ENCODE assay signal across 21 mouse cellular contexts in genomic region chr17:12156661-12157060, GRCm38 (mm10). TPM values are rescaled to one million over a fixed set of nuclear protein-coding genes. Genes with fewer than 3 reads are reported as not detected.
DNase-seq lines count a peak whose midpoint lies in the region; ATAC-seq and TF ChIP-seq lines count a peak whose summit lies in the region.
"Had no signal": no experiment of that assay in that cellular context is flagged by ENCODE, and none has a peak within 500 bp of the region (broad histone marks: within the 10 kb centered on the region; RNA-seq: fewer than 3 reads in every experiment).

No protein-coding gene starts in this region.

- H3K9ac ChIP-seq in liver, embryonic 13.5 days = no peak overlapping the region
- no peak overlapping the region for H3K9ac ChIP-seq in liver, postnatal 0 days (replicated peaks)
- H3K9ac ChIP-seq: forebrain, embryonic 13.5 days; heart, embryonic 13.5 days; hindbrain, embryonic 12.5 days; hindbrain, embryonic 15.5 days had no signal

- no peaks in the 10 kb centered on the region for H3K9me3 ChIP-seq in liver, embryonic 13.5 days (replicated peaks)
- H3K9me3 ChIP-seq in liver, postnatal 0 days (ENCODE audit: low read length) = no peaks in the 10 kb centered on the region
- no peaks in the 10 kb centered on the region for H3K9me3 ChIP-seq in hindbrain, embryonic 10.5 days
- H3K9me3 ChIP-seq: forebrain, embryonic 10.5 days; forebrain, embryonic 13.5 days; G1E; heart, embryonic 13.5 days; hindbrain, embryonic 12.5 days; hindbrain, embryonic 15.5 days had no signal

- peaks cover 92% of the 10 kb centered on the region for H3K36me3 ChIP-seq in liver, embryonic 13.5 days
- peaks cover 17% of the 10 kb centered on the region for H3K36me3 ChIP-seq in liver, postnatal 0 days (replicated peaks; ENCODE audit: insufficient read depth, low read length)
- peaks cover 74% of the 10 kb centered on the region for H3K36me3 ChIP-seq in hindbrain, embryonic 10.5 days

- DNase-seq in gastrocnemius, adult 2 months = no peak
- no peak for DNase-seq in gastrocnemius, postnatal 25 days
- no peak for DNase-seq in liver, embryonic 13.5 days
- DNase-seq in liver, postnatal 0 days = no peak
- peak; percentile 45 for DNase-seq in ES-CJ7 (ENCODE audit: low read depth, low spot score)
- DNase-seq in R1 (ENCODE audit: low read depth, low spot score) = peak; percentile 81
- DNase-seq in embryo, embryonic 10.5 days (ENCODE audit: low spot score) = no peak
- DNase-seq in hindbrain, embryonic 10.5 days (ENCODE audit: low spot score) = no peak
- DNase-seq: adrenal gland, postnatal 10 days; cerebellum, adult 9-11 months; heart, adult 18-20 months; heart, postnatal 14 days; heart, postnatal 4 days had no signal

- TF ChIP-seq CTCF in gastrocnemius, adult 2 months (IDR thresholded peaks at IDR 0.05) = no peak
- no peak for TF ChIP-seq CTCF in liver, postnatal 0 days (IDR thresholded peaks at IDR 0.05; ENCODE audit: low read depth)

- no peak overlapping the region for H3K4me3 ChIP-seq in gastrocnemius, adult 2 months
- H3K4me3 ChIP-seq in liver, embryonic 13.5 days (replicated peaks) = no peak overlapping the region
- no peak overlapping the region for H3K4me3 ChIP-seq in liver, postnatal 0 days (ENCODE audit: low read depth, low read length)
- no peak overlapping the region for H3K4me3 ChIP-seq in hindbrain, embryonic 10.5 days
- H3K4me3 ChIP-seq: forebrain, embryonic 10.5 days; forebrain, embryonic 13.5 days; heart, embryonic 13.5 days; hindbrain, embryonic 12.5 days; hindbrain, embryonic 15.5 days had no signal

- TF ChIP-seq EP300 in liver, postnatal 0 days (IDR thresholded peaks at IDR 0.05; ENCODE audit: low read depth) = no peak

- no peak for ATAC-seq in liver, embryonic 13.5 days (ENCODE audit: low read depth)
- no peak for ATAC-seq in liver, postnatal 0 days
- ATAC-seq: forebrain, embryonic 13.5 days; forebrain, embryonic 16.5 days; intestine, postnatal 0 days had no signal

- 93% methylated on average over 3 of the region's 3 CpGs for WGBS in liver, embryonic 13.5 days (ENCODE audit: insufficient replicate concordance)
- WGBS in liver, postnatal 0 days (ENCODE audit: insufficient replicate concordance) = 90% methylated on average over 3 of the region's 3 CpGs
- 61% methylated on average over 3 of the region's 3 CpGs for WGBS in hindbrain, embryonic 10.5 days

- intact Hi-C loops in gastrocnemius, adult 2 months (cut with DNase I) = no loop called here

- no peak overlapping the region for H3K4me2 ChIP-seq in liver, embryonic 13.5 days
- H3K4me2 ChIP-seq in liver, postnatal 0 days (ENCODE audit: low read depth, low read length) = no peak overlapping the region
- H3K4me2 ChIP-seq: forebrain, embryonic 13.5 days; heart, embryonic 13.5 days; hindbrain, embryonic 12.5 days; hindbrain, embryonic 15.5 days had no signal

- peaks cover 34% of the 10 kb centered on the region for H3K4me1 ChIP-seq in liver, embryonic 13.5 days (replicated peaks)
- peaks cover 18% of the 10 kb centered on the region for H3K4me1 ChIP-seq in liver, postnatal 0 days (ENCODE audit: insufficient read depth)
- peaks cover 17% of the 10 kb centered on the region for H3K4me1 ChIP-seq in hindbrain, embryonic 10.5 days (replicated peaks)
- H3K4me1 ChIP-seq: forebrain, embryonic 13.5 days; heart, embryonic 13.5 days had no signal

- 0 out of 2 replicates have a peak overlapping the region, but pooled peaks have one; percentile 29 for H3K27ac ChIP-seq in gastrocnemius, adult 2 months
- peak overlapping the region; percentile 16 for H3K27ac ChIP-seq in liver, embryonic 13.5 days
- H3K27ac ChIP-seq in liver, postnatal 0 days (ENCODE audit: low read depth) = no peak overlapping the region
- H3K27ac ChIP-seq in hindbrain, embryonic 10.5 days = no peak overlapping the region
- H3K27ac ChIP-seq: forebrain, embryonic 10.5 days; forebrain, embryonic 13.5 days; heart, embryonic 13.5 days; hindbrain, embryonic 12.5 days; hindbrain, embryonic 15.5 days had no signal

- no peaks in the 10 kb centered on the region for H3K27me3 ChIP-seq in liver, embryonic 13.5 days
- no peaks in the 10 kb centered on the region for H3K27me3 ChIP-seq in liver, postnatal 0 days (ENCODE audit: insufficient read depth, low read length)
- H3K27me3 ChIP-seq in hindbrain, embryonic 10.5 days (ENCODE audit: insufficient read depth, poor library complexity, severe bottlenecking) = no peaks in the 10 kb centered on the region
- H3K27me3 ChIP-seq: forebrain, embryonic 13.5 days; heart, embryonic 13.5 days; hindbrain, embryonic 12.5 days; hindbrain, embryonic 15.5 days had no signal

RNA-seq across cellular contexts. Expression of gene Agpat4, which starts 38.2 kb away (rescaled TPM):
- total RNA-seq in gastrocnemius, adult 2 months (2021) = 1 to 10 TPM; 2.0 to 3.0 TPM
- total RNA-seq in gastrocnemius, postnatal 25 days (2021) = 1 to 10 TPM; 2.3 to 2.7 TPM
- 27.3 and 28.7 TPM in 2 replicates for polyA plus RNA-seq in liver, embryonic 13.5 days (2015; fragmentation: Nextera tagmentation; extraction: Ambion mirVana)
- 9.3 and 10.2 TPM in 2 replicates for polyA plus RNA-seq in liver, postnatal 0 days (2015; fragmentation: Nextera tagmentation; extraction: Ambion mirVana)
- 44.4 and 47.0 TPM in 2 replicates for polyA plus RNA-seq in hindbrain, embryonic 10.5 days (2016; fragmentation: Nextera tagmentation; extraction: Ambion mirVana)

Comparison
In these comparisons a context has a peak if more than half of its experiments do, and no peak if none do; other contexts are left out.
1. H3K27ac ChIP-seq: peak in gastrocnemius, adult 2 months (single experiment) and liver, embryonic 13.5 days (single experiment); none in liver, postnatal 0 days (single experiment) and hindbrain, embryonic 10.5 days (single experiment).
2. DNase-seq: peak in ES-CJ7 (single experiment) and R1 (single experiment); none in gastrocnemius, adult 2 months (single experiment), gastrocnemius, postnatal 25 days (single experiment), liver, embryonic 13.5 days (single experiment), liver, postnatal 0 days (single experiment), embryo, embryonic 10.5 days (single experiment) and hindbrain, embryonic 10.5 days (single experiment).